Mouse (Mus musculus) thymus, postnatal 36 days (tissue): ENCODE data around the gene Nosip.

Source experiments
- DNase-seq, 2 experiments: peaks; one replicate each; pipeline ENCODE4 v3.0.0; 2022; ENCODE audit warnings: mixed read lengths in 2 of 2

Gene Nosip

GRCm38 (mm10) chr7:45036702-45037101 is 25.5 kb upstream of the Nosip start:
- no peak for DNase-seq

GRCm38 (mm10) chr7:45037720-45038361 is 24.4 kb upstream of the Nosip start:
- DNase-seq, result peak; percentile 75 to 79

- DNase-seq, result no peak
Measured at GRCm38 (mm10) chr7:45038411-45038810, 23.8 kb upstream of the Nosip start.

GRCm38 (mm10) chr7:45040851-45041250 is 21.4 kb upstream of the Nosip start:
- DNase-seq, result no peak

- no peak for DNase-seq
Measured at GRCm38 (mm10) chr7:45043307-45043706, 18.9 kb upstream of the Nosip start.

- no peak for DNase-seq
Measured at GRCm38 (mm10) chr7:45045741-45046140, 16.5 kb upstream of the Nosip start.

GRCm38 (mm10) chr7:45046853-45047350 is 15.3 kb upstream of the Nosip start:
- no peak for DNase-seq

GRCm38 (mm10) chr7:45047491-45047890 is 14.7 kb upstream of the Nosip start:
- DNase-seq, result no peak

- peak in 1 of 2 experiments; percentile 27 for DNase-seq
Measured at GRCm38 (mm10) chr7:45048001-45048890, 14.0 kb upstream of the Nosip start.

GRCm38 (mm10) chr7:45048923-45049657 is 13.1 kb upstream of the Nosip start:
- no peak for DNase-seq

GRCm38 (mm10) chr7:45050945-45051600 is 11.2 kb upstream of the Nosip start:
- peak; percentile 36 to 59 for DNase-seq

GRCm38 (mm10) chr7:45051601-45051974 is 10.6 kb upstream of the Nosip start:
- DNase-seq, result no peak

- DNase-seq, result peak; percentile 32 to 68
Measured at GRCm38 (mm10) chr7:45052181-45052861, 9.9 kb upstream of the Nosip start.

GRCm38 (mm10) chr7:45052862-45053116 is 9.4 kb upstream of the Nosip start, which contains the start of gene Prr12:
Prr12 (minus strand) TSS chr7:45052881.
- DNase-seq, result no peak

- DNase-seq, result peak; percentile 84 to 88
Measured at GRCm38 (mm10) chr7:45053117-45053930, 8.9 kb upstream of the Nosip start.

- peak; percentile 95 to 98 for DNase-seq
Measured at GRCm38 (mm10) chr7:45053931-45054510, 8.2 kb upstream of the Nosip start.

GRCm38 (mm10) chr7:45056329-45056971 is 5.8 kb upstream of the Nosip start:
- DNase-seq, result no peak

GRCm38 (mm10) chr7:45056972-45057348 is 5.3 kb upstream of the Nosip start:
- DNase-seq, result no peak

- no peak for DNase-seq
Measured at GRCm38 (mm10) chr7:45058607-45059571, 3.3 kb upstream of the Nosip start.
